Mouse (Mus musculus) monocyte, adult 5-6 weeks (primary cell): ENCODE data around the gene Khdc4. TPM values are rescaled to one million over a fixed set of nuclear protein-coding genes. Genes with fewer than 3 reads are reported as not detected.

ENCODE experiments used
- ATAC-seq: fragments of 153-309, 156-312 bp; replicated peaks from 2 replicates; pipeline ENCODE4 v1.8.0; 2017; ENCODE audit warnings: mild to moderate bottlenecking; ENCODE audit not compliant: low TSS enrichment, insufficient number of reproducible peaks, severe bottlenecking, poor library complexity, low FRiP score
- total RNA-seq: library from RNA; stranded (forward); fragments of 200-1000, 200-491, 200-594 nt; gene quantifications from 3 replicates; pipeline ENCODE4 v1.2.3, GENCODE M21; 2017

Khdc4 gene
- total RNA-seq, 1 experiment from 2014 or later = 82.8 TPM

GRCm38 (mm10) chr3:88653516-88654370 is 31.9 kb upstream of the Khdc4 start:
- ATAC-seq = no peak

GRCm38 (mm10) chr3:88654621-88655020 is 31.0 kb upstream of the Khdc4 start:
- no peak for ATAC-seq

- ATAC-seq = no peak
Observed at GRCm38 (mm10) chr3:88655619-88656018, 30.0 kb upstream of the Khdc4 start.

- ATAC-seq = no peak
Observed at GRCm38 (mm10) chr3:88658441-88659127, 27.0 kb upstream of the Khdc4 start.

- ATAC-seq = no peak
Observed at GRCm38 (mm10) chr3:88659798-88660197, 25.8 kb upstream of the Khdc4 start.

- peak; percentile 88 for ATAC-seq
Observed at GRCm38 (mm10) chr3:88664095-88664494, 21.5 kb upstream of the Khdc4 start.

GRCm38 (mm10) chr3:88677399-88677798 is 8.2 kb upstream of the Khdc4 start:
- peak; percentile 89 for ATAC-seq

- no peak for ATAC-seq
Observed at GRCm38 (mm10) chr3:88683814-88684213, 1.8 kb upstream of the Khdc4 start.

- ATAC-seq = no peak
Observed at GRCm38 (mm10) chr3:88684236-88684979, 1.2 kb upstream of the Khdc4 start.

- no peak for ATAC-seq
Observed at GRCm38 (mm10) chr3:88685958-88686451, 402 bp downstream of the Khdc4 start.

GRCm38 (mm10) chr3:88686734-88687611 is 1.4 kb downstream of the Khdc4 start:
- ATAC-seq = no peak

- ATAC-seq = no peak
Observed at GRCm38 (mm10) chr3:88689079-88689478, 3.5 kb downstream of the Khdc4 start.

- no peak for ATAC-seq
Observed at GRCm38 (mm10) chr3:88695545-88695944, 9.9 kb downstream of the Khdc4 start.

GRCm38 (mm10) chr3:88698051-88698450 is 12.4 kb downstream of the Khdc4 start:
- ATAC-seq = no peak

- no peak for ATAC-seq
Observed at GRCm38 (mm10) chr3:88698834-88699233, 13.2 kb downstream of the Khdc4 start.

GRCm38 (mm10) chr3:88700247-88700646 is 14.6 kb downstream of the Khdc4 start:
- ATAC-seq = no peak

- ATAC-seq = no peak
Observed at GRCm38 (mm10) chr3:88701222-88701621, 15.6 kb downstream of the Khdc4 start.

GRCm38 (mm10) chr3:88713709-88714108 is 28.1 kb downstream of the Khdc4 start:
- no peak for ATAC-seq
